Mouse (Mus musculus) E14TG2a.4 (cell line): ENCODE measurements at regions not wholly inside any gene's neighbourhood (a gene's known extent, or its start where the extent isn't known, plus 50 kb on each side); places are given as distances from the start of the nearest gene placed in this dataset.

Experiments
- H3K27me3 ChIP-seq: 2 replicates; pipeline ENCODE4 v1.6.1; 2014; ENCODE audit warnings: low read length, control low read depth; ENCODE audit not compliant: insufficient read depth
- H3K36me3 ChIP-seq: 2 replicates; pipeline ENCODE4 v1.6.1; 2014; ENCODE audit warnings: low read length, control low read depth; ENCODE audit not compliant: insufficient read depth
- H3K4me1 ChIP-seq: replicated peaks from 2 replicates; pipeline ENCODE4 v1.6.1; 2014; ENCODE audit warnings: low read depth, low read length, control low read depth
- H3K4me3 ChIP-seq: replicated peaks from 2 replicates; pipeline ENCODE4 v1.5.1; 2014; ENCODE audit warnings: mild to moderate bottlenecking, low read length
- H3K9me3 ChIP-seq: 2 replicates; pipeline ENCODE4 v1.6.1; 2014; ENCODE audit warnings: low read length, control low read depth
- CTCF ChIP-seq: conservative IDR thresholded peaks from 2 replicates; pipeline ENCODE4 v1.5.1; 2014; ENCODE audit warnings: low read length
- NANOG ChIP-seq: IDR thresholded peaks from 2 replicates; pipeline ENCODE4 v1.6.1; 2014; ENCODE audit warnings: borderline replicate concordance, low read length, mixed read lengths
- POU5F1 ChIP-seq: IDR thresholded peaks from 2 replicates; pipeline ENCODE4 v1.6.1; 2014; ENCODE audit warnings: low read length, borderline replicate concordance

- Histone ChIP-seq H3K36me3 (no peaks in the 10 kb centered on the region), H3K27me3 (peaks cover 7% of the 10 kb centered on the region; the same call in 1 of the 2 replicates), H3K9me3 (no peaks in the 10 kb centered on the region), H3K4me3 (no peak overlapping the region), H3K4me1 (peaks cover 3% of the 10 kb centered on the region)
- TF ChIP-seq NANOG (no peak), POU5F1 (no peak), CTCF (no peak)
Measured at GRCm38 (mm10) chr1:90458176-90458575, 144.6 kb upstream of the Cops8 start.

- no peak for TF ChIP-seq NANOG
- no peak for TF ChIP-seq POU5F1
- no peak for TF ChIP-seq CTCF
- Histone ChIP-seq H3K4me3 (no peak overlapping the region), H3K27me3 (peaks cover 13% of the 10 kb centered on the region; the same call in 1 of the 2 replicates), H3K4me1 (peaks cover 3% of the 10 kb centered on the region), H3K36me3 (no peaks in the 10 kb centered on the region), H3K9me3 (no peaks in the 10 kb centered on the region)
Measured at GRCm38 (mm10) chr1:90461699-90462098, 141.1 kb upstream of the Cops8 start.

- peaks cover 14% of the 10 kb centered on the region for H3K27me3 ChIP-seq
- peaks cover 3% of the 10 kb centered on the region for H3K4me1 ChIP-seq
- no peak for TF ChIP-seq CTCF
- H3K9me3 ChIP-seq = no peaks in the 10 kb centered on the region
- H3K4me3 ChIP-seq = no peak overlapping the region
- H3K36me3 ChIP-seq = no peaks in the 10 kb centered on the region
Measured at GRCm38 (mm10) chr1:90463302-90463701, 139.5 kb upstream of the Cops8 start.

DNA sequence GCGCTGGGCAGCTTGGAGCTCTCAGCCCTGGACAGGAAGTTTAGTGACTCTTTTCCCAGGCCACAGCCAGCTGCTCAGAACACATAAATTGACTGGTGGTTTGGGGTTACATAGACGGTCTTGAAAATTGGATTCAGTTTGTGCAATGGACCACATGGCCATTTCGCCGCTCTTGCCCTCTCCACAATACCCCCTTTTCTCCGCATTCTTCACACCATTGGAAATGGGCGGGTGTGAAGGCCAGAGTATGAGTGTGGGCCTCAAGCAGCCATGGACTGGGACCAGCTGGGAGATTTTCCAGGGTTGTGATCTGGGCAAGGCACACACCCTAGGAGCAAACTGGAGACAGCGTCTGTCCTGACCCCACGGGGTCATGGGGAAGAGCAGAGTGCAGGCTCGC is 135.1 kb upstream of the Cops8 start:
- H3K4me3 ChIP-seq = no peak overlapping the region
- TF ChIP-seq NANOG = no peak
- TF ChIP-seq POU5F1 = no peak
- TF ChIP-seq CTCF = no peak
- H3K36me3 ChIP-seq = no peaks in the 10 kb centered on the region
- peaks cover 19% of the 10 kb centered on the region for H3K27me3 ChIP-seq
- H3K4me1 ChIP-seq = peaks cover 20% of the 10 kb centered on the region
- no peaks in the 10 kb centered on the region for H3K9me3 ChIP-seq

DNA sequence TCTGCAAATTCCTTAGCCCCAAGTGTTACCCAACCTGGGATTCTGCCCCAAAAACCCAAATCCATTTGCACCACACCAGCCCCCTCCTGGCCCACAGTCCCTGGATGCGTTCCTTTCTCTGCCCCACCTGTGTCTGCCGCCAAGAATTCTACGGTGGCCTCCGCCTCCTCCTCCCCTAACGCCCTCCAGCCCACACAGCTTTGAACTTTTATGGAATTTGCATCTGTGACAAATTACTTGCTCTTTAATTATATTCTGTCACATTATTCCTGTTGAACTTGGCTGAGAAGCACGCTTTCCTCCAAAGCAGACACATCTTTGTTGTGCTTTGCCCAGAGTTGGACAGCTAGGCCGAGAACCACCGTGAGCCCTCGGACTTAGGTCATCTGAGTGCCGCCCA is 131.8 kb upstream of the Cops8 start:
- Histone ChIP-seq H3K9me3 (no peaks in the 10 kb centered on the region), H3K4me3 (no peak overlapping the region), H3K4me1 (peaks cover 32% of the 10 kb centered on the region), H3K27me3 (peaks cover 20% of the 10 kb centered on the region), H3K36me3 (no peaks in the 10 kb centered on the region)
- no peak for TF ChIP-seq CTCF
- no peak for TF ChIP-seq NANOG
- no peak for TF ChIP-seq POU5F1

- TF ChIP-seq NANOG = no peak
- TF ChIP-seq POU5F1 = no peak
- TF ChIP-seq CTCF = no peak
- no peaks in the 10 kb centered on the region for H3K36me3 ChIP-seq
- peaks cover 32% of the 10 kb centered on the region for H3K4me1 ChIP-seq
- H3K9me3 ChIP-seq = no peaks in the 10 kb centered on the region
- H3K4me3 ChIP-seq = no peak overlapping the region
- peaks cover 22% of the 10 kb centered on the region for H3K27me3 ChIP-seq
Measured at GRCm38 (mm10) chr1:90471806-90472205, 131.0 kb upstream of the Cops8 start.

DNA sequence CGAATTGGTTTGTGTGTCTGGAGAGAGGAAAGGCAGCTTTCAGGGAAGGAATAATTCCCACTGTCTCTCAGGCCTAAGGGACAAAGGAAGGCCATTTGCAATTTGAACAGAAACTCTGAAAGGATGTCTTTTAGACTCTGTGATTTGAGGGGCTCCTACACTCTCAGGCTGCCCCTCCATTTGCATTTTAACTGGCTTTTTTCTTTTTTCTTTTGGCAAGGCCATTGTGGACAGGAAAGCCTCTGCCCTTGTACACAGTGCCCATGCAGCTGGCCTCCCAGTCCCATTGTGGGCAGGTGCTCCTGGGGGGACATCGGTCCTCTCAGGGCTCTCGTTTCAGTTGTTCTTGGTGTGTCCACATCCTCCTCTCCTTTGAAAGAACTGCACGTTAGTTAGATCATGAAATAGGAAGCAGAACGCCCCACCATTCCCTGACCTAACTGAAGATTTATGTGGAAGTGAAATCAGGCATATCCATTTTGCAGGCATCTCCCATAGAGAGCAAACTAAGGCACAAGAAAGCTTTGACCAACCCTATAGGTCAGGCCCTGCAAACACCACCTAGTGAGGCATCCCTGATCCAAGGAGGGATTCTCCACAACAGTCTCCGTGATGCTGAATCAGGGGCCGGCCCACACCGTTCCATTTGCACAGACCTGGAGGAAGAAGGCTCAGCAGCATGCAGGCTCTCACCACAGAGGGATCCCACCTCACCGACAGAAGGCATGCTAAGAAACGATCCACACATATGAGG is 127.5 kb upstream of the Cops8 start:
- TF ChIP-seq NANOG = no peak
- no peak for TF ChIP-seq POU5F1
- no peak for TF ChIP-seq CTCF
- peaks cover 8% of the 10 kb centered on the region for H3K9me3 ChIP-seq
- peaks cover 13% of the 10 kb centered on the region; the same call in 1 of the 2 replicates for H3K27me3 ChIP-seq
- H3K4me1 ChIP-seq = peaks cover 26% of the 10 kb centered on the region
- no peak overlapping the region for H3K4me3 ChIP-seq
- no peaks in the 10 kb centered on the region for H3K36me3 ChIP-seq

- peaks cover 13% of the 10 kb centered on the region; the same call in 1 of the 2 replicates for H3K27me3 ChIP-seq
- no peak overlapping the region for H3K4me3 ChIP-seq
- peaks cover 16% of the 10 kb centered on the region for H3K4me1 ChIP-seq
- peaks cover 8% of the 10 kb centered on the region for H3K9me3 ChIP-seq
- no peaks in the 10 kb centered on the region for H3K36me3 ChIP-seq
- no peak for TF ChIP-seq POU5F1
- TF ChIP-seq CTCF = no peak
- no peak for TF ChIP-seq NANOG
Measured at GRCm38 (mm10) chr1:90476556-90477243, 126.1 kb upstream of the Cops8 start.
